Mouse (Mus musculus) heart, postnatal 0 days (tissue): ENCODE results near the gene Trio.

Source experiments
- CTCF ChIP-seq: IDR thresholded peaks from 2 replicates; pipeline ENCODE4 v1.5.1; 2016; ENCODE audit warnings: antibody characterized with exemption, control low read depth, low read depth
- EP300 ChIP-seq: IDR thresholded peaks from 2 replicates; pipeline ENCODE4 v1.6.1; 2016; ENCODE audit warnings: antibody characterized with exemption, low read depth

GRCm38 (mm10) chr15:27753923-27754322 is 271.7 kb downstream of the Trio start:
- TF ChIP-seq CTCF (no peak), EP300 (no peak)
